ENCODE assay signal across 14 mouse cellular contexts in genomic region chr1:153990651-153991435, GRCm38 (mm10).
A peak's percentile ranks its signal among the peaks of the same experiment; 100 is the strongest.
DNase-seq lines count a peak whose midpoint lies in the region.
"Had no signal": no experiment of that assay in that cellular context is flagged by ENCODE, and none has a peak within 500 bp of the region (broad histone marks: within the 10 kb centered on the region; RNA-seq: fewer than 3 reads in every experiment).

No protein-coding gene starts in this region.

- intact Hi-C loops in gastrocnemius, postnatal 14 days (cut with DNase I; ENCODE audit: low total_unique reads) = no loop called here

- DNase-seq in gastrocnemius, adult 18-20 months (ENCODE audit: low spot score) = peak; percentile 13
- no peak for DNase-seq in gastrocnemius, postnatal 14 days
- DNase-seq in lung, postnatal 25 days (ENCODE audit: low spot score) = peak; percentile 14
- no peak for DNase-seq in lung, postnatal 10 days
- DNase-seq in adrenal gland, postnatal 10 days = peak; percentile 38
- peak; percentile 49 for DNase-seq in skeletal muscle tissue, adult 2 months (ENCODE audit: low read depth, low spot score)
- no peak for DNase-seq in spleen, postnatal 10 days (ENCODE audit: low spot score in 2 of 2)
- DNase-seq: cerebellum, adult 2 months; cerebellum, postnatal 36 days; forebrain, postnatal 0 days; kidney, adult 18-20 months; kidney, postnatal 10 days; layer of hippocampus, postnatal 36 days; thymus, adult 2 months had no signal

Comparison
In these comparisons a context has a peak if more than half of its experiments do, and no peak if none do; other contexts are left out.
1. DNase-seq: peak in gastrocnemius, adult 18-20 months (single experiment), lung, postnatal 25 days (single experiment), adrenal gland, postnatal 10 days (single experiment) and skeletal muscle tissue, adult 2 months (single experiment); none in gastrocnemius, postnatal 14 days (single experiment), lung, postnatal 10 days (single experiment) and spleen, postnatal 10 days (0 of 2).